23 mouse cellular contexts compared by ENCODE assay signal in the genomic region with DNA sequence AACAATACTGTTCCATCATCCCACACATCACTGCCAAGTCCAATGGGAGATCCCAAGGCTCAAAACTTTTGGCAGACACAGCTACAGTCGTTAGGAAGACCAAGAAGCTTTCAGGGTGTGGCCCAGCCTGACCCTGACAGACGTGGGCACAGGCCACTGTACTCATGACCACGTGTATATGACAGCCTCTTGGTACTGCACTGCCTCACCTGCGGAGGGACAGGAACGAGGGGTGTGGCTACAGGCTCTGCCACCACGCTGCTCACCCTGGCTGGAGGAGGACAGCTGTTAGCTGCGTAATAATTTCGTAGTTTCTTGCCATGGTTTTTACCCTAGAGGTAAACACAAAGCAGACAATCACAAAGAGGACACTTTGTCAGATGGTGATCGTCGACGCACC.
"Had no signal": no experiment of that assay in that cellular context is flagged by ENCODE, and none has a peak within 500 bp of the region (broad histone marks: within the 10 kb centered on the region; RNA-seq: fewer than 3 reads in every experiment).

No protein-coding gene starts in this region.

- DNase-seq: gastrocnemius, postnatal 14 days; gastrocnemius, postnatal 36 days; heart, adult 18-20 months; heart, postnatal 10 days; kidney, adult 11 months; kidney, adult 2 months; kidney, adult 9 months; kidney, postnatal 14 days; kidney, postnatal 36 days; layer of hippocampus, adult 9-11 months; layer of hippocampus, postnatal 36 days; left cerebral cortex, postnatal 4 days had no signal

- H3K27me3 ChIP-seq: heart, embryonic 12.5 days; hindbrain, embryonic 12.5 days; kidney, embryonic 15.5 days; limb, embryonic 13.5 days; limb, embryonic 15.5 days; liver, embryonic 12.5 days had no signal

- H3K4me2 ChIP-seq: heart, embryonic 12.5 days; hindbrain, embryonic 12.5 days; kidney, embryonic 15.5 days; limb, embryonic 13.5 days; limb, embryonic 15.5 days; liver, embryonic 12.5 days had no signal

- H3K27ac ChIP-seq: heart, embryonic 10.5 days; hindbrain, embryonic 12.5 days; hindbrain, postnatal 0 days; kidney, embryonic 15.5 days; kidney, postnatal 0 days; limb, embryonic 13.5 days; limb, embryonic 15.5 days; liver, embryonic 12.5 days; liver, embryonic 14.5 days had no signal

- H3K4me3 ChIP-seq: heart, embryonic 10.5 days; heart, embryonic 12.5 days; hindbrain, embryonic 12.5 days; kidney, embryonic 15.5 days; limb, embryonic 13.5 days; limb, embryonic 15.5 days; liver, embryonic 12.5 days had no signal

- H3K9me3 ChIP-seq: heart, embryonic 10.5 days; heart, embryonic 12.5 days; hindbrain, embryonic 12.5 days; kidney, embryonic 15.5 days; limb, embryonic 13.5 days; limb, embryonic 15.5 days; liver, embryonic 12.5 days had no signal

- H3K9ac ChIP-seq: heart, embryonic 12.5 days; hindbrain, embryonic 12.5 days; kidney, embryonic 15.5 days; limb, embryonic 13.5 days; limb, embryonic 15.5 days; liver, embryonic 12.5 days; liver, embryonic 14.5 days had no signal

- H3K4me1 ChIP-seq: heart, embryonic 10.5 days; heart, embryonic 12.5 days; hindbrain, embryonic 12.5 days; limb, embryonic 13.5 days; limb, embryonic 15.5 days; liver, embryonic 12.5 days had no signal

- ATAC-seq: hindbrain, postnatal 0 days; intestine, embryonic 16.5 days; liver, embryonic 12.5 days had no signal
